Mouse (Mus musculus): ENCODE data around the gene Pds5a.

GRCm38 (mm10) chr5:65693018-65693417 lies 5.1 kb downstream of the Pds5a start:
- TF ChIP-seq CTCF (IDR thresholded peaks at IDR 0.05; ENCODE audit: low read depth, low read length) = no peak
- no peak for TF ChIP-seq POLR2A (IDR thresholded peaks at IDR 0.05; ENCODE audit: insufficient read depth, low read length)
